Mouse (Mus musculus) brown adipose tissue, adult 24 weeks (tissue): ENCODE measurements around the gene Erbb2. TPM values are rescaled to one million over a fixed set of nuclear protein-coding genes. Genes with fewer than 3 reads are reported as not detected.

Experiments used
- H3K27ac ChIP-seq: fragments of 200-500 bp; replicated peaks from 2 replicates; pipeline ENCODE4 v1.5.1; 2012; ENCODE audit warnings: low read depth, mild to moderate bottlenecking, low read length
- H3K4me1 ChIP-seq: fragments of 200-500 bp; 2 replicates; pipeline ENCODE4 v1.6.1; 2012; ENCODE audit warnings: low read length, mixed read lengths; ENCODE audit not compliant: control insufficient read depth, insufficient read depth, insufficient read length
- H3K4me3 ChIP-seq: fragments of 200-500 bp; 2 replicates; pipeline ENCODE4 v1.5.1; 2012; ENCODE audit warnings: low read depth, mild to moderate bottlenecking, low read length, moderate library complexity; ENCODE audit not compliant: insufficient read depth
- polyA plus RNA-seq: library from polyadenylated mRNA; stranded (reverse); fragments of >200 nt; gene quantifications from 2 replicates; pipeline ENCODE4 v1.2.4, GENCODE M21; 2012; ENCODE audit not compliant: missing spikeins, insufficient read depth, insufficient read length

Erbb2 gene
- polyA plus RNA-seq, 1 experiment: 1.9 TPM

DNA sequence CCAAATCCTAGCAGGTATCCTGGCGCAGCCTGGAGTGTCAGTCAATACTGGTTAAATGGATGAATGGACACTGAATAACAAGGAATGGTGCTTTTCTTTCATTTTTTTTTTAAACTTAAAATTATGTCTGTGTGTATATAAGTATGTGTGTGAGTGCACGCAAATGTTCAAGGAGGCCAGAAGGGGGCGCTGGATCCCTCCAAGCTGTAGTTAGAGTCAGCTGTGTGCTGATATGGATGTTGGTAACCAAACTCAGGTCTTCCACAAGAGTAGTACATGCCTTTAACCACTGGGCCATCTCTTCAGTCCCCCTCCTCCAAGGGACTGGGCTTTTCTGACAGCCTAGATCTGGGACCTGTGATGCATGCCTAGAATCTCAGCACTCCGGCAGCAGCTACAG is 43.2 kb downstream of the Erbb2 start:
- no peak overlapping the region for H3K4me3 ChIP-seq
- no peaks in the 10 kb centered on the region for H3K4me1 ChIP-seq
- no peak overlapping the region for H3K27ac ChIP-seq

GRCm38 (mm10) chr11:98456545-98456944 is 44.3 kb downstream of the Erbb2 start:
- Histone ChIP-seq H3K27ac (no peak overlapping the region), H3K4me1 (no peaks in the 10 kb centered on the region), H3K4me3 (no peak overlapping the region)

DNA sequence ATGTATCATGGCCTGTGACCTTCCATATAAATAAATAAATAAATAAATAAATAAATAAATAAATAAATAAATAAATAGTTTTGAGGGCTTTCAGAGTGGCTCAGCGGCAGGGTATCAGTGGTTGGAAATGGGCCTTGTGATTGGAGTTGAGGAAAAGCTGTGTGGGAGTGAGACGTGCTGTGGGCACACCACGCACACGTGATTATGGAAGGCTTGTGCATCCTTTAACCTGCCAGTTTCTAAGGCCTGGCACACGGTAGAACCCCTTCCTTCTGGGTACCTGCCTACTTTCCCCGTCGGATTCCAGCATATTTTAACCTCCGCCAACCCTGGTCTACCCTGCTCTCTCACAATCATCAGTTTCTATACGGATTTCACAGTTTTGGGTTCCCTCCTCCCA is 44.7 kb downstream of the Erbb2 start:
- Histone ChIP-seq H3K27ac (no peak overlapping the region), H3K4me3 (peak overlapping the region; percentile 69), H3K4me1 (no peaks in the 10 kb centered on the region)

GRCm38 (mm10) chr11:98457367-98458120 is 45.3 kb downstream of the Erbb2 start:
- Histone ChIP-seq H3K4me1 (no peaks in the 10 kb centered on the region), H3K27ac (no peak overlapping the region)

DNA sequence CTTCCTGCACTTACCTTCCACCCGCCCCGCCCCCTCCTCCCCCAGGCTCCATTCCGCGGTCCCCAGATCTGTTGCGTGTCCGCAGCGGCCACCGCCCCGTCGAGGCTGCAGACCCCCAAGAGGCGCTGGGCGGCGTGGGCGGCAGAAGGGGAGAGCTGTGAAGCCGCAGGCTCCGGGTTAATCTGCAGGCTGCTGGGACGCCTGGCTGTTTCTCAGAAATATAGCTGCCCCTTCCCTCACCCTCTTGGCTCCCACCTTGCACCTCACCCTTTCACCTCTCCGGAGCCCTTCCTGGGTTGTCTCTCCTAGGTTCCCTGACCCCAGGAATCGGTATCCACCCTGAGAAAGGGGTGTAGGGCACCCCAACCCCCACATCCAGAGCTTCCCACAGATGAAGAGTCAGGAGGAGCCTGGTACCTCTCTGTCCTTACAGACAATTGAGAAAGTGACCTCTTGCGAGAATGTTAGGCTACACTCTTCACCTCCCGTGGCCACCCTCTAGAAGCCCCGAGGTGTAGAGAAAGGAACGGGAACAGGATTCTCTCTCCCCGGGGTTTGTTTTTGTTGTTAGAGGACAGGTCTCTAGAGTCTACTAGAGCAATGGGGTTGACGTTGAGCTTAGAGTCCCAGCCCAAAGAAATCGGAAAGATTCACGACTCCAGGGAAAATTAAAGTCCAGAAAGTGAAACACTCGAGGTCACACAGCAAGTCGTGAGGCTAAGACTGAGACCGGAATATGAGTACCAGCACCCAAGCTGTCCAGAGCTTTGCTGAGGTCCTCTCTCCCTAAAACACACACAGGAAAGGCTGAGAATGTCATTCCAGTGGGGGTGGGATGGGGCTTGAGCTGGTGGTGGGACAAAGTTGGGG is 46.1 kb downstream of the Erbb2 start:
- H3K4me3 ChIP-seq: peak overlapping the region; percentile 69
- H3K4me1 ChIP-seq: no peaks in the 10 kb centered on the region
- H3K27ac ChIP-seq: no peak overlapping the region

More at GRCm38 (mm10) chr11:98457367-98458120, 45.3 kb downstream of the Erbb2 start:
- peak overlapping the region; percentile 69 for H3K4me3 ChIP-seq

GRCm38 (mm10) chr11:98459071-98459741 is 46.9 kb downstream of the Erbb2 start:
- H3K4me3 ChIP-seq: no peak overlapping the region
- no peak overlapping the region for H3K27ac ChIP-seq
- H3K4me1 ChIP-seq: no peaks in the 10 kb centered on the region

- Histone ChIP-seq H3K27ac (no peak overlapping the region), H3K4me1 (no peaks in the 10 kb centered on the region), H3K4me3 (no peak overlapping the region)
These were observed 47.6 kb downstream of the Erbb2 start for GRCm38 (mm10) chr11:98459860-98460259.

GRCm38 (mm10) chr11:98461109-98461720 is 48.9 kb downstream of the Erbb2 start:
- no peak overlapping the region for H3K4me3 ChIP-seq
- H3K27ac ChIP-seq: no peak overlapping the region
- no peaks in the 10 kb centered on the region for H3K4me1 ChIP-seq

- H3K4me1 ChIP-seq: no peaks in the 10 kb centered on the region
- H3K4me3 ChIP-seq: no peak overlapping the region
- no peak overlapping the region for H3K27ac ChIP-seq
These were observed 50.0 kb downstream of the Erbb2 start for GRCm38 (mm10) chr11:98462255-98462654.

DNA sequence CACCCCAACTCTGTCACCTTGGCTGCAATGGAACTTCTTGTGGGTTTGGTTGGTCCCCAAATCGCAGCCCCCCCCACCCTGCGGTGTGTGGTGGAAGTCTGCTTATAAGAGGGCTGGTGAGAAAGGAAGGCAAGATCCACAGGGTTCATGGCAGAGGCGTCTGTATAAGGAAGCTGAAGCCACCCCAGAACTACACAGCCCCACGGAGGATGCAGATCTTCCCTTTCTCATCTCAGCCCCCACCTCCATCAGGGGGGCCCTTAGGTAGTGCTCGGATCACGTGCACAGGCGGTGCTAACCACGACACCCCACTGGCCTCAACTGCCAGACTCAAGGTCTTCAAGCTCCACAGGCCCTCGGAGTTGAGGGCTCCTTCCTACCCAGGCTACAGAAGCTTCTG is 51.6 kb downstream of the Erbb2 start:
- Histone ChIP-seq H3K27ac (no peak overlapping the region), H3K4me1 (no peaks in the 10 kb centered on the region), H3K4me3 (no peak overlapping the region)

GRCm38 (mm10) chr11:98464516-98464915 is 52.2 kb downstream of the Erbb2 start:
- Histone ChIP-seq H3K4me3 (no peak overlapping the region), H3K4me1 (no peaks in the 10 kb centered on the region), H3K27ac (no peak overlapping the region)

GRCm38 (mm10) chr11:98469761-98470714 is 57.8 kb downstream of the Erbb2 start:
- Histone ChIP-seq H3K4me1 (no peaks in the 10 kb centered on the region), H3K27ac (no peak overlapping the region)

GRCm38 (mm10) chr11:98470795-98471194 is 58.5 kb downstream of the Erbb2 start:
- H3K4me1 ChIP-seq: no peaks in the 10 kb centered on the region
- H3K27ac ChIP-seq: no peak overlapping the region
- H3K4me3 ChIP-seq: no peak overlapping the region

More at GRCm38 (mm10) chr11:98469761-98470714, 57.8 kb downstream of the Erbb2 start:
- H3K4me3 ChIP-seq: no peak overlapping the region

GRCm38 (mm10) chr11:98472696-98473095 is 60.4 kb downstream of the Erbb2 start:
- no peak overlapping the region for H3K4me3 ChIP-seq

More at GRCm38 (mm10) chr11:98472696-98473095, 60.4 kb downstream of the Erbb2 start:
- no peaks in the 10 kb centered on the region for H3K4me1 ChIP-seq
- H3K27ac ChIP-seq: no peak overlapping the region
